Mouse (Mus musculus) kidney, postnatal 0 days (tissue): ENCODE measurements around the gene Il10rb. TPM values are rescaled to one million over a fixed set of nuclear protein-coding genes. Genes with fewer than 3 reads are reported as not detected.

Source experiments
- ATAC-seq: fragments of 200-750 bp; cut with Nextera tagmentation; replicated peaks from 2 replicates; pipeline ENCODE4 v1.8.0; 2017; ENCODE audit warnings: low read depth, moderate number of reproducible peaks, moderate TSS enrichment, moderate library complexity; ENCODE audit not compliant: low FRiP score
- DNase-seq: peaks from one replicate; pipeline ENCODE4 v3.0.0-alpha.2; 2016; ENCODE audit warnings: low spot score
- H3K27ac ChIP-seq: fragments of 300-500 bp; sonication (generic); 2 replicates; pipeline ENCODE4 v1.5.1; 2014; ENCODE audit warnings: mild to moderate bottlenecking
- H3K27me3 ChIP-seq: fragments of 300-500 bp; sonication (generic); 2 replicates; pipeline ENCODE4 v1.6.1; 2014; ENCODE audit warnings: low read length, mixed read lengths; ENCODE audit not compliant: insufficient read depth
- H3K36me3 ChIP-seq: fragments of 300-500 bp; sonication (generic); 2 replicates; pipeline ENCODE4 v1.6.1; 2014; ENCODE audit warnings: low read length, mixed read lengths; ENCODE audit not compliant: insufficient read depth
- H3K4me1 ChIP-seq: fragments of 300-500 bp; sonication (generic); replicated peaks from 2 replicates; pipeline ENCODE4 v1.6.1; 2014; ENCODE audit warnings: antibody characterized with exemption, low read length, mixed read lengths; ENCODE audit not compliant: insufficient read depth
- H3K4me2 ChIP-seq: fragments of 300-500 bp; sonication (generic); 2 replicates; pipeline ENCODE4 v1.6.1; 2014; ENCODE audit warnings: mild to moderate bottlenecking, low read length, moderate library complexity, mixed read lengths
- H3K4me3 ChIP-seq: fragments of 300-500 bp; sonication (generic); replicated peaks from 2 replicates; pipeline ENCODE4 v1.5.1; 2014; ENCODE audit warnings: low read depth, low read length
- H3K9ac ChIP-seq: fragments of 300-500 bp; sonication (generic); 2 replicates; pipeline ENCODE4 v1.6.1; 2014; ENCODE audit warnings: low read depth, low read length
- H3K9me3 ChIP-seq: fragments of 300-500 bp; sonication (generic); replicated peaks from 2 replicates; pipeline ENCODE4 v1.6.1; 2016; ENCODE audit warnings: low read length, inconsistent platforms, mixed read lengths
- CTCF ChIP-seq: IDR thresholded peaks from 2 replicates; pipeline ENCODE4 v1.5.1; 2016; ENCODE audit warnings: antibody characterized with exemption, low read depth, mild to moderate bottlenecking, moderate library complexity
- WGBS: fragments of 180-500 bp; shearing (Covaris S2); extraction: QIAGEN DNeasy Blood & Tissue Kit; methylation state at CpG from one replicate; pipeline ENCODE4 v1.1.7; 2014; 5-methylcytosine and 5-hydroxymethylcytosine counted together
- polyA plus RNA-seq: library from polyadenylated mRNA; unstranded; fragments of >200 nt; fragmentation: Nextera tagmentation; extraction: Ambion mirVana; gene quantifications from 2 replicates; pipeline ENCODE4 v1.2.1, GENCODE M21; 2015

Il10rb gene
- polyA plus RNA-seq, 1 experiment from 2014 or later, result 44.6 TPM

DNA sequence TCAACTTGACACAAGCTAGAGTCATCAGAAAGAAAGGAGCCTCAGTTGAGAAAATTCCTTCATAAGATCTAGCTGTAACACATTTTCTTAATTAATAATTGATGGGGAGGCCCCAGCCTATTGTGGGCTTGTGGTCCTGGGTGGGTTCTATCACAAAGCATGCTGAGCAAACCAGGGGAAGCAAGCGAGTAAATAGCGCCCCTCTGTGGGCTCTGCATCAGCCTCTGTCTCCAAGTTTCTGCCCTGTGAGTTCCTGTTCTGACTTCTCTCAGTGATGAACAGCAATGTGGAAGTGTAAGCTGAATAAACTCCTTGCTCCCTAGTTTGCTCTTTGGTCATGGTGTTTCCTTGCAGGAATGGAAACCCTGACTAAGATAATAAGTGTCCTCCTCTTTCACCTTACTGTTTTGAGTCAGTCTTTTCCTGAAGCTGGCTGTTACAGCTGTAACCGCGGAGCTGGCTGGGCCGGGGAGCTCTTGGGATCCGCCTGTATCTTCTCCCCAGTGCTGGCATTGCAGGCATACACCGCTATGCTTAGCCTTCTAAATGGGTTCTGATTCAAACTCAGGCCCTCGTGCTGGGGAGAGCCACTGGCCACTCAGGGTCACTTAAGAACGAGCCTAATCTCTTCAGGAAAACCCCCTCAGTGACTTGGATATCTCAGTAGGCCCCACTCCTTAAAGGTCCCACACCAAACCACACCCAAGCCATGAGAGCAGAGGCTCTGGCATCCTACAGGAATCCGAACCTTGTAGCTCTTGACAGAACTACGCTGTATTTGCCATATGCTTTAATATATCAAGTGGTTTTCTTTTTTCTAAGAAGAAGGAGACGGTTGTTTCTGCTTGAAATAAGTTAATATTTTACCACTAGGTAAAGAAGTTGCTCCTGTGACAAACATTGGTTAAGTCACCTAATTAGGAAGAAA is 44.4 kb downstream of the Il10rb start:
- H3K4me2 ChIP-seq, result no peak overlapping the region
- 84% methylated on average over 12 of the region's 12 CpGs for WGBS
- H3K4me3 ChIP-seq, result no peak overlapping the region
- peak; percentile 27; the same call in 1 of the 2 replicates for TF ChIP-seq CTCF
- H3K9ac ChIP-seq, result no peak overlapping the region
- ATAC-seq (no peak), DNase-seq (no peak)
- no peaks in the 10 kb centered on the region for H3K27me3 ChIP-seq
- no peaks in the 10 kb centered on the region for H3K4me1 ChIP-seq
- no peak overlapping the region for H3K27ac ChIP-seq
- no peaks in the 10 kb centered on the region for H3K9me3 ChIP-seq
- no peaks in the 10 kb centered on the region for H3K36me3 ChIP-seq

DNA sequence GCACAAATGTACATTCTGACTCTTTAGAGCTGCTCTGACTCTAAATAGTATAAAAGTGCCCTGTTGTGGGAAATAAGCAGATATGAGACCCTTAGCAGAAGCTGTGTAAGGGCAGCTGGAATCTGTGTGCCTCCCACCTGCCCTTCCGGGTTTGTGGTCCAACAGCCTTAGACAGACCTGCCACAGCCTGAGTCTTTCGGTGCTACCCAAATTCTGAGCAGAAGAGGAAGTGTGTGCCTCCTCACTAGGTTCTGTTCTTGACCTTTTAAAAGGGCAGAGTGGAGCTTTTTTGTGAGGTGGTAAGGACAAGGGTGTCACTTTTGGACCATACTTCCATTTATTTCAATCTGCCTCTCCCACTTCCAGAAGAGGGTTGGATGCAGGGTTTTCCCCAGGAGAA is 46.0 kb downstream of the Il10rb start:
- no peaks in the 10 kb centered on the region for H3K9me3 ChIP-seq
- H3K27ac ChIP-seq, result no peak overlapping the region
- DNase-seq (no peak), ATAC-seq (no peak)
- H3K36me3 ChIP-seq, result no peaks in the 10 kb centered on the region
- 73% methylated on average over 2 of the region's 2 CpGs for WGBS
- no peaks in the 10 kb centered on the region for H3K4me1 ChIP-seq
- no peak overlapping the region for H3K9ac ChIP-seq
- H3K4me3 ChIP-seq, result no peak overlapping the region
- no peaks in the 10 kb centered on the region for H3K27me3 ChIP-seq
- no peak for TF ChIP-seq CTCF
- no peak overlapping the region for H3K4me2 ChIP-seq

DNA sequence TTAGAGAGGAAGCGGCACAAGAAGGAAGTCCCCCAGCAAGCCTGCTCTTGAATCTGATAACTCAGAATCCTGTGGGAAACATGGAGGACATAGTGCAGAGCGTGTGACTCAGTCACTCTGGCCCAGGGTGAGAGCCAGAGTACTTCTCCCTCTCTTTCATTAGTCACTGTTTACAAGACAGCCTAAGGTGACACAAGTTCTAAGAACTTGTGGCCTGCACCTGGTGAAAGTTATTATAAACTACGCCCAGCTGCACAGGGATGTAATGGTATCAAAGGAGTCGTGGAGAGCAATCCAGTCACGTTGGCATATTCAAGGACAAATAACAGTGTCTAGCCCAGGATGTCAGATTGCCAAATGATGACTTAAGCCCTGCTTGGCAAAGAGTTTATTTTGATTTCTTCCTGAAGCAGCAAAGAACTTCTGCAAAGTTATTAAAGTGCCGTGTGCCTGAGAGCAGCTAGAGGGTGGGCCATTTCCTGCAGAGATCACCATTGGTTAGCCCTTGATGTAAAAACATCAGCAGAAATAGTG is 46.5 kb downstream of the Il10rb start:
- no peaks in the 10 kb centered on the region for H3K4me1 ChIP-seq
- H3K9me3 ChIP-seq, result no peaks in the 10 kb centered on the region
- no peak overlapping the region for H3K4me3 ChIP-seq
- DNase-seq, result no peak
- ATAC-seq, result no peak
- whole genome bisulfite sequencing, result 44% methylated on average over 6 of the region's 6 CpGs
- H3K36me3 ChIP-seq, result no peaks in the 10 kb centered on the region
- no peak overlapping the region for H3K9ac ChIP-seq
- no peak for TF ChIP-seq CTCF
- no peaks in the 10 kb centered on the region for H3K27me3 ChIP-seq
- no peak overlapping the region for H3K4me2 ChIP-seq
- no peak overlapping the region for H3K27ac ChIP-seq

DNA sequence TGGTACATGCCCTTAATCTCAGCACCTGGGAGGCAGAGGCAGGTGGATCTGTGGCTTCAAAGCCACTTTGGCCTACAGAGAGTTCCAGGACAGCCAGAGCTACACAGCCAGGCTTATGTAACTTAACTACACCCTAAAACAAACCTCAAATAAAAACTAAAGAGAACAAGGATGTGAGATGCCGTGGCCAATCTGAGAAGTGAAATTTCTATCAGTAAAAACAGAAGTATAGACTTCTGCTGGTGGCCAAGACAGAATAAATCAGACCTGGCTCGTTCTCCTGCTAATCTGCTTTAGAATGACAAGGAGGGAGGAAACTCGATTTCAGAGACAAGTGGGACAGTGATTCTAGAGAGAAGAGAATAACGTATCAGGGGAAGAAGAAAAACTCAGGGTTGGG is 49.9 kb downstream of the Il10rb start:
- Histone ChIP-seq H3K4me2 (no peak overlapping the region), H3K27me3 (no peaks in the 10 kb centered on the region), H3K36me3 (no peaks in the 10 kb centered on the region), H3K9ac (no peak overlapping the region), H3K4me1 (no peaks in the 10 kb centered on the region), H3K27ac (no peak overlapping the region), H3K9me3 (no peaks in the 10 kb centered on the region), H3K4me3 (no peak overlapping the region)
- ATAC-seq (no peak), DNase-seq (no peak)
- no peak for TF ChIP-seq CTCF
- WGBS, result 73% methylated on average over 4 of the region's 4 CpGs

DNA sequence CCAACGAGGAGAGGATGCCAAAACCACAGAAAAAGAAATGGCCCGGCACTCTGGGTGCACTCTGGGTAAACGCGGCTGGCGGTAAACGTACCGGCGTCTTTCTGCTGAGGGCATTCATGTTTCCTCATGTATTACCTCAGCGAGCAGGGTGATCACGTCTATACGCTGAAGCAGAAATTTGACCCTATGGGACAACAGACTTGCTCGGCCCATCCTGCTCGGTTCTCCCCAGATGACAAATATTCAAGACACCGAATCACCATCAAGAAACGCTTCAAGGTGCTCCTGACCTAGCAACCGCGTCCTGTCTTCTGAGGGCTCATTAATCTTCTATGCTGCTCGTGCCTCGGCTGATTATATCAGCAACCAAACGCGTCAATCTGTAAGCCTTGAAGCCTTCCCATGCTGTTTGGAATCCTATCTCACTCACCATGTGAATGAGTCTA is 52.4 kb downstream of the Il10rb start:
- Histone ChIP-seq H3K9me3 (no peaks in the 10 kb centered on the region), H3K9ac (no peak overlapping the region), H3K4me3 (no peak overlapping the region), H3K4me1 (no peaks in the 10 kb centered on the region; the same call in 1 of the 2 replicates), H3K4me2 (no peak overlapping the region), H3K27ac (no peak overlapping the region), H3K36me3 (no peaks in the 10 kb centered on the region), H3K27me3 (no peaks in the 10 kb centered on the region)
- ATAC-seq, result no peak
- TF ChIP-seq CTCF, result no peak
- DNase-seq, result no peak
- 46% methylated on average over 21 of the region's 21 CpGs for WGBS

DNA sequence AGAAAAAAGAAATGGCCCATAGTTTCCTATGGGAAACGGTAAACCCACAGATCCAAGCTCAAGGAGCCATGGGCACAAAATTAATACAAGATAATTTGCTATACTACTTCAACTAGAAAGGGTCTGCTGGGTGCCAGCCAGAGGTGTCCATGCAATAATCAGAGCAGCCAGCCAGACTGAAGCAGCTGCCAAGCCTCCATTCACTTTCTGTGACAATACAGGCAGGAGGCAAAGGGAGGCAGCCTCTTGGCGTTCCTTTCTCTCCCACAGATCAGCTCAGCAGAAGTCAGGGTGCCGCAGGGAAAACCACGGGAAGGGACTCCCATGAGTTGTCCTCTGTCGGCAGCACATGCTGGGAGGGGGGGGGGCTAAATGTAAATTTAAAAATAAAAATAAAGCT is 53.0 kb downstream of the Il10rb start:
- no peaks in the 10 kb centered on the region for H3K27me3 ChIP-seq
- no peaks in the 10 kb centered on the region for H3K9me3 ChIP-seq
- no peak overlapping the region for H3K4me3 ChIP-seq
- H3K36me3 ChIP-seq, result no peaks in the 10 kb centered on the region
- no peak overlapping the region for H3K27ac ChIP-seq
- H3K9ac ChIP-seq, result no peak overlapping the region
- H3K4me2 ChIP-seq, result no peak overlapping the region
- 38% methylated on average over 5 of the region's 5 CpGs for WGBS
- DNase-seq (no peak), ATAC-seq (no peak)
- no peaks in the 10 kb centered on the region; the same call in 1 of the 2 replicates for H3K4me1 ChIP-seq
- no peak for TF ChIP-seq CTCF
